Mouse (Mus musculus): Measurements from ENCODE around the gene Lrrc8a.
A peak's percentile ranks its signal among the peaks of the same experiment; 100 is the strongest.

Lrrc8a gene

GRCm38 (mm10) chr2:30240267-30240666 is 2.8 kb downstream of the Lrrc8a start, which contains the start of gene Gm28035:
Gene Gm28035 (plus strand): TSS chr2:30240567.
- no peak for DNase-seq

GRCm38 (mm10) chr2:30242509-30242908 is 5.0 kb downstream of the Lrrc8a start:
- DNase-seq = peak; percentile 73

DNA sequence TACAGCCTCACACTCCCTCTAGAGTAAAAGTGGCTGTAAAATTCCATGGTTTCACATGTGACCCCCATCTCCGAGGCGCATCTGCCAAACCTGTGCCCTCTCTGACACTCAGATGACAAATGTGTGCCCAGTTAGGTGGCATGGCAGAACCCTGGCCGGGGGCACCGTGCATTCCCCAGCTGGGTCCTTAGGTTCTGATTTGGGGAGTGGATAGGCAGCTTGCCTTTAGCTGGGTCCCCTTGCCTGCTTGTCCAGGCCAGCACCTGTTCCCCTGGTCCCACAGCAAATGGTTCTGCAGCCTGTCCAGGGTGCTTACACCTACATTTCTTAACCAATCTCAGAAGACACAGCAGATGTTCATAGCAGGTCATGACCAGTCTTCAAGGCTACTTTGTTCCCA is 5.9 kb downstream of the Lrrc8a start:
- no peak for DNase-seq

DNA sequence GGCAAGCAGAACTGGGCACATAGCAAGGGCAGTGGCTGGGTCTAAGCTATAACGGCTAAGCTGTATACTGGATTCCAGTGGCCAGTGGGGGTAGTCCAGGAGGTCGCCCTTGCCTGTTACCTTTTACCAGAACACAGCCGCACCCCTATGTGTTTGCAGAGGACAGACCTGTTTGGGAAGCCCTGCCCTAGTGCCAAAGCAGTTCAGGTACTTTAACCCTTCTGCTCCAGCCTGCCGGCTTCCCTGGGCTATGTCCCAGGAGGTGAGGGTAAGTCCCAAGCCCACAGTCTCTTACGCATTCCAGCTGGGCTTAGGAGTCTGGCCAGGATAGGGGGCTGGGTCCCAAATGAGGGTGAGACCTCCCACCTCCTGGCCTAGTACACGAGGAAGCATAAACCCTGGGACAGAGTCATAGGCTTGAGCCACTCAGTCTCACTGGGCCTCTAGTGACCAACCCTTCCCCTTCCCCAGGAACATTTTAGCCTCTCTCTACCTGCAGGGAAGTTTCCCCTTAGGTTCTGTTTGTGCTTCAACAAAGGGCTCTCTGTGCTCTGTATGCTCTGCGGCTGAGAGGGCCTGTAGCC is 7.2 kb downstream of the Lrrc8a start:
- DNase-seq = no peak

GRCm38 (mm10) chr2:30247036-30247435 is 9.5 kb downstream of the Lrrc8a start:
- no peak for DNase-seq

GRCm38 (mm10) chr2:30247681-30248080 is 10.2 kb downstream of the Lrrc8a start:
- no peak for DNase-seq

DNA sequence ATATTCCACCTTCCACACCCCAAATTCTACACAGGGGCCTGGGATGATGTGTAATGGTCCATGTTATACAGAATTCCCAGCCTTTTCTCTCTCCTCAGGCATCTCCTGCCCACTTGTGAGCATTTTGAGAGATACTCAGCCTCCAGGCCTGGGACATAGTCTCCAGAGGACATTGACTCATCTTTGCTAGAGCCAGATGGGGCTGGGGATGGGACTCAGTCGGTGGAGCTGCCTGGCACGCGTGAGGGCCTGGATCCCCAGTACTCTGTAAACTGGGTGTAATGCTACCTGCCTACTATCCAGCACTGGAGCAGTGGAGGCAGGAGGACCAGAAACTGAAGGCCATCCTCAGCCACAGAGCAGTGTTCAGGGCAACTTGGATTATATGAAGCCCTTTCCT is 11.7 kb downstream of the Lrrc8a start:
- DNase-seq = no peak

DNA sequence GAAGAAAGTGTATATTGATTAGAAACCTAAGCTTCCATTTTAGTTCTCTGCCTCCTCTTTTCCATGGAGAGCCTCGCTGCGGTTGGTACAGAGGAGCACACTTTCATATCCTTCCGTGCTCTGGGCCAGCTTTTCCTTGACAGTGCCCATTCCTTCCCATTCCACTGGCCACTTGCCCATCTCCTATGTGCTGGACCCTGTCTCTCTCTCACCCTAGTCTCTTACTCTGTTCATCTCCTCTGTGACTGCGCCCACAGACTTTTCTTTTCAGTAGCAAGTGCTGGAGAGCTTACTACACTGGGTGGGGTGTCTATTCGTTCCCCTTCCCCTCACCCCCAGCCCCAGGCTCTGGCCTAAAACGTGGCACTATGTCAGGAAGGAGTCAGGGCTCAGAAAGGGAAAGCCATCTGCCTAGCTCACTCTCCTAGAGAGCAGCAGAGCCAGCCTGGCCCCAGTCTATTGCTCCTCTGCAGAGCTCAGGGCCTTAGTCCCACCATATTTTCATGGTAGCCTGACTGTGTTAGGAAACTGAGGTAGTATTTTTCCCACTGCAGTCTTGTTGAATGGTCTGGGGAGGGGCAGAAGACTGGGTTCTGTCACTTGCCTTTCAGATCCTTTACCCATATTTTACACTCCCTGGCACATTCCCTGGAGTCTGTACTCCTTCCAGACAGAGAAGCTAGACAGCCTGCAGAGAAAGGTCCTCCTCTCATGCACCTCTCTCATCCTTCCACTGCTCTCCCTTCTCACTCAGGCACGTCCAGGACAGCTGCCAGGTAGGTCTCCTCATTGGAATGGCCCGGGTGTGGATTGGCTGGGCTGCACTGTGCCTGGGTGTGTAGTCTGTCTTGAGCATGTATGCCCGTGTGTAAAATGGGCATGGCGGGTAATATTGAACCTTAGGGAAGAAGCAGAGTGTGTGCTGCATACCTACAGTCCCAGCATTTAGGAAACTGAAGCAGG is 12.9 kb downstream of the Lrrc8a start:
- no peak for DNase-seq

DNA sequence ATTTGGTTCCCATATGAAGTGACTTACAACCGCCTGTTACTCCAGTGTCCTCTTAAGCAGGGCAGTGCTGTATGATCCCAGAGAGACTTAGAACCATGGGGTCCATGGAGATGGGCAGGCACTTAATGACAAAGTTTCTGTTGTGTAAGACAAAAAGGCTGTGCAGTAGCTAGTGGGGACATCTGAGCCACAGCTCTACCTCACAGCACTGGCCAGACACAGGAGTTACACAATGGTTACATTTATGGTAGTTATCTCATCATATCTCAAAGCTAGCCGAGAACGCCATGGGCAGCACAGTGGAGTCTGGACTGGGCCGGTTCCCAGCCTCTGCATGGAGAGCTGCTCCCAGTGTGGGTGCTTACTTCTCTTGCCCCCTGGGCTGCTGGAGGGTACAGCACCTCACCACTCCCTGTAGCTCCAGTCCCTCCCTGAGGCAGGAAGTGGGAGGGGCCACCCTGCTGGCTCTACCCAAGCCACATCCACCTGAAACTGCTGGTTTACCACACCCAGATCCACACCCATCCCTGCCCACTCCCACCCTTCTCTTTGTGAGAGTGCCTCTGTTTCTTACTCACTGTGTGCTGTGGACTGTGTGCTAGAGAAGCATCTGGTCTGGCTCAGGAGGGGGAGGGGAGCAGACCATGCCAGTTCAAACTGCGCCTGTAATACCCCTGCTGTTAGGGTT is 14.0 kb downstream of the Lrrc8a start:
- no peak for DNase-seq

DNA sequence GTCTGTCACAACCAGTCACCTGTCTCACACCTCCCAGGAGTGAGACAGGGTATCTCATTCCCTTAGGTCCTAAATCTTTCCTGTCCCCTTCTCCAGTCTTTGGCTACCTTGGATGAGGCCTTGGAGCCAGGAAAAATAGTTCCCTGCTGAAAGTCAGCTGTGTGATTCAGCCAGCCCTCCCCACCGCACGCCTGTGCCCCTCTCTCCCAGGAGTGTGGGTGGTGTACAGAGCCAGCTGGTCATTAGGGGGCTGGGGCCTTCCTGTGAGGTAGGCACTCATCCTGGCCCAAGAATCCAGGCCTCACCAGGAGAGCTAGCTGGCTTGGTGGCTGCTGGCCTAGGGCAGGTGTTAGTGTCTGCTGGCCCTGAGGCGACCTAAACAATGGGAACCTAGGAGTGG is 15.0 kb downstream of the Lrrc8a start:
- DNase-seq = no peak

DNA sequence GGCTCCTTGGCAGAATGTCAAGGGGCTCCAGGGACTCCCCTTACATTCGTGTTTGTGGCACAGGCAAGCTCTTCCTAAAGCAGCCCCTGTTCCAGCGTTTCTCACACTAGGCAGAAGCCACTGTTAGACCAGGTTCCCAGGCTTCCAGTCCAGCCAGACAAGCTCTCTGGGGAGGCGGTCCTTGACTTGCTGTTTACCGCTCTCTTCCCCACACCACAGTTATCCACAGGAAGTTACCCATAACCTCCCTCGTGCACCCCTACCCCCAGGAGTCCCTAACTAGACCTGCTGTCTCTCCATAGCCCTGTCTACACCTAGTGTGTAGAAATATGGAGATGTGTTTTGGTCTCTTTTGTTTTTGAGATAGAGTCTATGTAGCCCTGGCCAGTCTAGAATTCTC is 16.3 kb downstream of the Lrrc8a start:
- no peak for DNase-seq

GRCm38 (mm10) chr2:30255631-30256395 is 18.3 kb downstream of the Lrrc8a start:
- no peak for DNase-seq

GRCm38 (mm10) chr2:30256616-30257350 is 19.3 kb downstream of the Lrrc8a start:
- no peak for DNase-seq

DNA sequence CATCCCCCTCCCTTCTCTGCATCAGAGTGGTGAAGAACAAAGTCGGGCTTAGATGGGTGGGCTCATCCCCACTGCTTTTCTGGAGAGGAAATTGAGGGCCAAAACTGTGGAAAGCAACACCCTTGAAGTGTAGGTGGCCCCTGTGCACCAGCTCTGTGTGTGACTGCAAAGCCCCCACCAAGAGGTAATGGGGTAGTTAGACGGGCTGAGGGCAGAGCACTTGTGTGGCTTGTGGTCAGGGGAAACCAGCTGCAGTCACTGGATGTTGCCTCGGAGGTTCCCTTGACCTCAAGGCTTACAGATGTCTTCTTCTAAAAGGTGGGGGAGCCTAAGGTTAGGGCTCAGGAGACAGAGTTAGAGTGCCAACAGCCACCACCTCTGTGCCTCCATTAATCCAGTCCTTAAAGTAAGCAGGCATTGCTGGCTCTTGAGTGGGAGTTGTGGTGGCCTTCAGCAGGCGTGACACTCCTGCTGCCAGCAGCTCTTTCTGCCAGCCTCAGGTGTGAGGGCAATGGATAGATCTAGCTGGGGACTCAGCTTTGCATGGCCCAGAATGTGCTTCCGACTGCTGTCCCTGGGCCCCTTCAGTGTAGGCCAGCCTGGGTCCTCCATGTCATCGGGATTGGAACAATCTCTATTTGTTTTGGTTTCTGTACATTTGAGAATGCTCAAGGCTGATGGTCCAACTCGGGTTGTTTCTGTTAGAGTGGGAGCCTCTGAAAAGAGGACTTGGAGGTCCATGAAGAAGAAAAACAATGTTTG is 20.4 kb downstream of the Lrrc8a start:
- DNase-seq = no peak

DNA sequence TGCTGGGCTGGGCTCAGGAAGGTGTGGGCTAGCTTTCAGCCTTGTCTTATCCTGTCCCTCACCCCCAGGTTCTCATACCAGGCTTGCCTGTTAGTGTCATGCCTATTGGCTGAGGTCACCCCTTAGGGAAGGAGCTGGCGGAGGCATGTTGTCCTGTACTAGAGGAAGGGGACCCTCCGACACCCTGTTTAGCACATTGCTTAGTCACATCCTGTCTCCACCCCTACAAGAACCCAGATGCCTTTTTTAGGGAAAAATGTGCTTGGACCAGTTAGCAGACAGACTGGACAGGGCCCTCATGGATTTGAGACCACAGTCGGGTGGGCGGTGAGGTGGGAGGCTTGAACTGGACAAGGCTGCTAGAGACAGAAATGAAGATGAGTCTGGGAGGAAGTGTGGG is 21.1 kb downstream of the Lrrc8a start:
- no peak for DNase-seq

GRCm38 (mm10) chr2:30259131-30260064 is 21.9 kb downstream of the Lrrc8a start:
- DNase-seq = no peak

DNA sequence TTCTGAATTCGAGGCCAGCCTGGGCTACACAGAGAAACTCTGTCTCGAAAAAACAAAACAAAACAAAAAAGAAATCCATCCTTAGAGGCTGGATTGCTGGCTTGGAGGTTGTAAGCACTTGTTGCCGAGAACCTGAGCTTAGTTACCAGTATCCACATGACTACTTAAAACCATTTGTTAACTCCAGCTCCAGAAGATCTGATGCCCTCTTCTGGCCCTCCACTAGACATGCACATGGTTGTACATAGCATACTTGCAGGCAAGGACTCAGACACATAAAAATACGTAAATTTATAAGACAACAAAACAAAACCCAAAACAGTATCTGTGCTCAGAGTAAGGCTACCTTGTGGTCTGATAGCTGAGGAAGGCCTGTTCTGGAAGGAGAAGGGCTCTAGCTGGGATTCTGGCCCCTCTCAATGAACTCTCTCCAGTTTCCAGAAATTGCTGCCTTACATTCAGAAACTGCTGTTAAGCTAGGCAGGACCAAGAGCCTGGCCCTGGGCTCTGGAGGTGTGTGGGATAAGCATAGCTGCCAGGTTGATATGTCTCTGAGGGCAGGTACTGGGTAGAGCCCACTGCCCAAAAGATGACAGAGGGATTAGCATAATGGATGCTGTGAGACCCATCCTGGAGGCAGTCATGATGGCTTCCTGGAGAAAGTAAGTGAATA is 23.7 kb downstream of the Lrrc8a start:
- DNase-seq = no peak

GRCm38 (mm10) chr2:30261921-30262839 is 24.7 kb downstream of the Lrrc8a start:
- DNase-seq = no peak

All from embryo, embryonic 11 days (tissue).